Mouse (Mus musculus) kidney, postnatal 10 days (tissue): ENCODE data around the gene Cidec.

Source experiments
- DNase-seq: peaks from one replicate; pipeline ENCODE4 v3.0.0; 2021; ENCODE audit warnings: mixed read lengths

The Cidec gene

GRCm38 (mm10) chr6:113404649-113405448, 30.7 kb downstream of the Cidec start:
- no peak for DNase-seq

- no peak for DNase-seq
Observed at GRCm38 (mm10) chr6:113402094-113402493, 33.5 kb downstream of the Cidec start.

GRCm38 (mm10) chr6:113396270-113397030, 39.1 kb downstream of the Cidec start:
- DNase-seq, result no peak

GRCm38 (mm10) chr6:113395501-113395900, 40.1 kb downstream of the Cidec start:
- no peak for DNase-seq

- DNase-seq, result no peak
Observed at GRCm38 (mm10) chr6:113394811-113395210, 40.7 kb downstream of the Cidec start.

GRCm38 (mm10) chr6:113393951-113394350, 41.6 kb downstream of the Cidec start:
- no peak for DNase-seq

- DNase-seq, result peak; percentile 64
Observed at GRCm38 (mm10) chr6:113392387-113393071, 43.0 kb downstream of the Cidec start.

- DNase-seq, result no peak
Observed at GRCm38 (mm10) chr6:113392015-113392386, 43.6 kb downstream of the Cidec start.

GRCm38 (mm10) chr6:113390715-113391114, 44.8 kb downstream of the Cidec start:
- DNase-seq, result no peak

GRCm38 (mm10) chr6:113388960-113389359, 46.6 kb downstream of the Cidec start, which contains the start of gene Ttll3:
Gene Ttll3 (plus strand): TSS chr6:113389260.
- no peak for DNase-seq

- no peak for DNase-seq
Observed at GRCm38 (mm10) chr6:113386025-113386424, 49.5 kb downstream of the Cidec start.

GRCm38 (mm10) chr6:113385160-113385714, 50.3 kb downstream of the Cidec start:
- no peak for DNase-seq

GRCm38 (mm10) chr6:113384351-113384927, 51.1 kb downstream of the Cidec start:
- no peak for DNase-seq

GRCm38 (mm10) chr6:113380480-113380879, 55.1 kb downstream of the Cidec start:
- DNase-seq, result peak; percentile 33

GRCm38 (mm10) chr6:113379246-113379645, 56.3 kb downstream of the Cidec start:
- DNase-seq, result no peak

GRCm38 (mm10) chr6:113377496-113378385, 57.8 kb downstream of the Cidec start, which contains the start of the genes Tada3 and Arpc4:
Gene Tada3 (minus strand): TSS chr6:113377883.
Gene Arpc4 (plus strand): TSS chr6:113378115.
- peak; percentile 95 for DNase-seq

GRCm38 (mm10) chr6:113377172-113377495, 58.4 kb downstream of the Cidec start:
- no peak for DNase-seq
